Mouse (Mus musculus): ENCODE measurements around the gene Zfp979. TPM values are rescaled to one million over a fixed set of nuclear protein-coding genes. Genes with fewer than 3 reads are reported as not detected.
"Not testable (repeated sequence)": the region's sequence is repeated elsewhere in the genome, so short reads cannot be mapped to it uniquely, and the experiment has no call there.

The Zfp979 gene
- under 1 TPM; 0.17 to 0.33 TPM for total RNA-seq (2021)
- long read RNA-seq = 0 reads

DNA sequence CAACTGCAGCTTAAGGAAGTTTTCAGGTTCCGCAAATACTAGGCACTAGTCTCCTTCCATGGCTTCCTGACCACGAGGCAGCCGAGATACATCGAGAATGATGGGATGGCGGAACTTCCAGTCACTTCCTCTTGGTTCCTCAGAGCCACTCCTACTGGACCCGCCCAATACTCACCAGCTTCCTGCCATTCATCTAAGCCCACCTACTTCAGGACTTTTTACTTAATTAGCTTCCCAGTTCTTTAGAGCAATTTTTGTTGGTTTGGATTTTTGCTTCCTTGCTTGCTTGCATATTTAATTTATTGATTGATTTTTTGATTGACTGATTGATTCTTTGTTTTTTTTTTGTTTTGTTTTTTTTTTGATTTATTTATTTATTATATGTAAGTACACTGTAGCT lies at the start of gene Zfp979:
Zfp979 (minus strand) TSS at position 101 of the 400 bp plus-strand sequence.
- DNase-seq (ENCODE audit: low spot score in 2 of 2) = not testable (repeated sequence)

DNA sequence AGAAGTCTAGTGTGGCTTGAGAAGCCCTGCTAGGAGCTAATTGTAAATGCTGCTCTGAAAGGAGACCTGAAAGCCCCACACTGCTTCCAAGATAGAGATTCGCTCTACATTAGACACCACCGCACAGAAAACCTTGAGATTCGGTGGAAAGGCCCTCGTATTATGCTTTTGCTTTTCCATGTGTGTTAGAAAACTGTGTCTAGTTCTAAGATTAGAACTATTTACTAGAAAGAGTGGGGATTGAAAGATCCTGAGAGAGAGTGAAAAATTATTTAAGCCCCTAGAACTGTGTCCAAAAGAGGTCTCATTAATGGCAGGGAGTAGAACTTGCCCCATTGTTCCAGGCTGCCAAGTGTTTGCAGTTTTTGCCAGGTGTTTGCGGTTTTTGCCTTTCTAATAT lies 12.9 kb upstream of the Zfp979 start:
- not testable (repeated sequence) for DNase-seq (ENCODE audit: low spot score in 2 of 2)

DNA sequence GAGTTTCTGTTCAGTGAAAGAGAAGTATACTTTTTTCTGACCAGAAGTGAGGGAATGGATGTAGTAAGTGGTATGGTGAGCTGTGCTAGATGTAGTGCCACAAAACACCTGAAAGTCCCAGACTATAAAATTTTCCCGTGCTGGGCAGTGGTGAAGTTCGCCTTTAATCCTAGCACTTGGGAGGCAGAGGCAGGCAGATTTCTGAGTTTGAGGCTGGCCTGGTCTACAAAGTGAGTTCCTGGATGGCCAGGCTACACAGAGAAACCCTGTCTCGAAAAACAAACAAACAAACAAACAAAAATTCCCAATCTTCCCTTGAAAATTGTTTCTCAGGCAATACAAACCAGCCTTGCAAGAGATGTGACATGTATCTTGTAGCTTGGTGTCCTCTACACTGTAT lies 5.1 kb upstream of the Zfp979 start:
- DNase-seq (ENCODE audit: low spot score in 2 of 2) = not testable (repeated sequence)

DNA sequence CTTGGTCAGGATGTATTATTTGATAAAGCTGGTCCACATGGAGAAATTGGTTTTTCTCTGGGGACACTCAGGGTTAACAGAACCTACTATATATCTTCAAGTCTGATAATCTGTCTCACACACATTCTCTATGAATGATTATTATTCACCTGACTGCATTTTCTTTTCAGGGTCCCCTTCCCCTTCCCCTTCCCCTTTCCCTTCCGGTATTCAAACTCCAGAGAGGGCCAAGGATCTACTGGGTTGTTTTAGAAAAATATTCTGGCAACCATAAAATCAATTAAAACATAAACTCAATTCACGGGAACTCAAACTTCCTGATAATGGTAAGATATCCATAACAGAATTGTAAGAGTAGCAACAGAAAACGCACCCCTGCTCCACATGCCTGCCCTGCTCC lies 381 bp downstream of the Zfp979 start:
- not testable (repeated sequence) for DNase-seq (ENCODE audit: low spot score in 2 of 2)

DNA sequence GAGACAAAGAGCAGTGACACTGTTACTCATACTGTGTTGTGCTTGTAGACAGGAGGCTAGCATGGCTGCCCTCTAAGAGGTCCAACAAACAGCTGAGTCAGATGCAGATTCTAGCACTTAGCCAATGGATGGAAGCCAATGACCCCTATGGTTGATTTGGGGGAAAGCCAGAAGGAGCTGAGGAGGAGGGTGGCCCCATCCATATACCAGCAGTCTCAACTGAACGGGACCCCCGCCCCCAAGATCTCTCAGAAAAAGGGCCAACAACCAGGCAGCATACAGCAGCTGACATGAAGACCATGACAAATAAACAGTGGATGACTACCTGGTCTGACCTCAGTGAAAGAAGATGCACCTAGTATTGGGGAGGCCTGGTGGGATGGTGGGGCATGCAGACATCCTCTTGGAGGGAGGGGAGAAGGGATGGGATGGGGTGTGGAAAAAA lies 8.5 kb downstream of the Zfp979 start:
- not testable (repeated sequence) for DNase-seq (ENCODE audit: low spot score in 2 of 2)

DNA sequence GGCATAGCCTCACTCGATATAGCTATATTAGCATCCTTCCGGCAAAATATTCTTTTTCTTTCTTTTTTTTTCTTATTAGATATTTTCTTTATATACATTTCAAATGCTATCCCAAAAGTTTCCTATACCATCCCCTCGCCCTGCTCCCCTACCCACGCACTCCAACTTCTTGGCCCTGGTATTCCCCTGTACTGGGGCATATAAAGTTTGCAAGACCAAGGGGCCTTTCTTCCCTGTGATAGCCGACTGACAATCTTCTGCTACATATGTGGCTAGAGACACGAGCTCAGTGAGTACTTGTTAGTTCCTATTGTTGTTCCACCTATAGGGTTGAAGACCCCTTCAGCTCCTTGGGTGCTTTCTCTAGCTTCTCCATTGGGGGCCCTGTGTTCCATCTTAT lies 35.8 kb downstream of the Zfp979 start:
- not testable (repeated sequence) for DNase-seq (ENCODE audit: low spot score in 2 of 2)

DNA sequence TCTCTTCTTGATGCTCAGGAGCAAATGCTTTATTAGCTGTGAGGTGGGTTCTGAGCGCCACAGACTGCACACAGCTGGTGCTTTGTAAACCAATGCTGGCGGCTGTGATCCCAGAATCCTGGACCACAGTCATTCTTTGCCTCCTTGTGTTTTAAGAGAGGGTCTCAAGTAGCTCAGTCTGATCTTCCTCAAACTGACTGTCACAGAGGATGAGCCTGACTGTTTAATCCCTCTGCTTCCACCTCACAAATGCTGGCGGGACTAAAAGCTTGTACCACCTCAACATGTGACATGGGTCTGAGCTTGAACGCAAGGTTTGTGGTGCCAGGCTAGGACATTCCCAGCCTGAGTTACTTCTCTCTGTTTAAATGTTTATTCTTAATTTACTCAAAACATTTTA lies 36.8 kb downstream of the Zfp979 start:
- DNase-seq (ENCODE audit: low spot score in 2 of 2) = no peak

DNA sequence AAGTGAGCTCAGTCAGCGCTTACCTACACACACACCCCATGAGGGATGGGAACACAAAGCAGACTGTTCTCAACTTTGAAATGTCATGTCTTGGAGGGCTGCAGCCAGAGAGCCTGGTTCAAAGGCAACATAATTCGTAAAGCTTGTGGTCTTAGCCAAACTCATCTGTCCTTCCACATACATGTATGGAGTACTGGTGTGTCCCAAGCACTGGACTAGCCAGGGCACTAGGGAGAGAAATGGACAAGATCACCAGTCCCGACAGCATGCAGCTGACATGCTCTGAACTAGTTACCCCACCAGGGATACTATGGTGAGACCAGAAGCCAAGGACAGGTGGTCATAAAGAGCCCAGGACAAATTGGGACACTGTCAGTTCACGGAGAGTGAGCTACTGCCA lies 38.5 kb downstream of the Zfp979 start:
- DNase-seq (ENCODE audit: low spot score in 2 of 2) = no peak

DNA sequence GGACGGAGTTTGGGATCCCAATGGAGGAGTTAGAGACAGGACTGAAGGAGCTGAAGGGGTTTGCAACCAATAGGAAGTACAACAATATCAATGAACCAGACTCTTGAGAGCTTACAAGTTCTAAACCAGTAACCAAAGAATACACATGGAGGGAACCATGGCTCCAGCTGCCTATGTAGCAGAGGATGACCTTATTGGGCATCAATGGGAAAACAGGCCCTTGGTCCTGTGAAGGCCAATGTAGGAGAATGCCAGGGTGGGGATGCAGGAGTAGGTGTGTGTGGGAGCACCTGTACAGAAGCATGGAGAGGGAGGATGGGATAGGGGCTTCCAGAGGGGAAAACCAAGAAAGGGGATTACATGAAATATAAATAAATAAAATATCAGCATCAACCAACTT lies 40.4 kb downstream of the Zfp979 start:
- DNase-seq (ENCODE audit: low spot score in 2 of 2) = no peak

DNA sequence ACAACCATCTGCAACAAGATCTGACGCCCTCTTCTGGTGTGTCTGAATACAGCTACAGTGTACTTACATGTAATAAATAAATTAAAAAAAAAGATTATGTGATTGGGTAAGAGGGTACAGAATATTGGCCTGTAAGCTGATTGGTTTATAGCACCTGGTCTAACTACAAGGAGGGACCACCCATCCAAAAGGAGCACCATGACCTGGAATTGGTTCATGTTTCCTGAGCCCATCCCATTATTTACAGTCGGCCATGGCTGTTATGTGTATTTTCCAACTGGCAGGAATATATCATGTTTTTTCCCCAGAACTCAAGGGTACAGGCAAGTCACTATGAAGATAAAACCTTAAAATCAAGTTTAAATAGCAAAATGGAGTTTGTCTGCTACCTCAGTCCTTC lies 43.5 kb downstream of the Zfp979 start:
- DNase-seq (ENCODE audit: low spot score in 2 of 2) = no peak

DNA sequence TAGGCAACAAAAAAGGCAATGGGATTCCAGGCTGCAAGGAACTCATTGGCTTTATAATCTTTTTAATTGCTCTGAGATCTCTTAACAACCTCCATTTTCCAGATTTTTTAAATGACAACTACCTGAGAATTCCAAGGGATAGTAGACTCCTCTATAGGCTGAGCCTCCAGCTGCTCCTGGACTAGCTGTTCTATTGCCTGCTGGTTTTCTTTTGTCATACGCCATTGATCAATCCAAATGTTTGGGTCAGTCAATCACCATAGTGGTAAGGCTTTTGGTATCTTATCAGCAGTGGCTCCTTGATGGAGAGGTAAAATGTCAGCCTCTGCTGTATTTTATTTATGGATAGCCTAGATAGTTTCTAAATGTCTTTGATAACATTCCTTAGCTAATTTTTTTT lies 44.6 kb downstream of the Zfp979 start:
- no peak for DNase-seq (ENCODE audit: low spot score in 2 of 2)

DNA sequence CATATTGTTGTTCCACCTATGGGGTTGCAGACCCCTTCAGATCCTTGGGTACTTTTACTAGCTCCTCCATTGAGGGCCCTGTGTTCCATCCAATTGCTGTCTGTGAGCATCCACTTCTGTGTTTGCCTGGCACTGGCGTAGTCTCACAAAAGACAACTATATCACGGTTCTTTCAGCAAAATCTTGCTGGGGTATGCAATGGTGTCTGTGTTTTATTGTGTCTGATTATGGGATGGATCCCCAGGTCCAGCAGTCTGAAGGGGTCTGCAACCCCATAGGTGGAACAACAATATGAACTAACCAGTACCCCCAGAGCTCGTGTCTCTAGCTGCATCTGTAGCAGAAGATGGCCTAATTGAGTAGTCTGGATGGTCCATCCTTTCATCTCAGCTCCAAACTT lies 47.7 kb downstream of the Zfp979 start:
- DNase-seq (ENCODE audit: low spot score in 2 of 2) = not testable (repeated sequence)

DNA sequence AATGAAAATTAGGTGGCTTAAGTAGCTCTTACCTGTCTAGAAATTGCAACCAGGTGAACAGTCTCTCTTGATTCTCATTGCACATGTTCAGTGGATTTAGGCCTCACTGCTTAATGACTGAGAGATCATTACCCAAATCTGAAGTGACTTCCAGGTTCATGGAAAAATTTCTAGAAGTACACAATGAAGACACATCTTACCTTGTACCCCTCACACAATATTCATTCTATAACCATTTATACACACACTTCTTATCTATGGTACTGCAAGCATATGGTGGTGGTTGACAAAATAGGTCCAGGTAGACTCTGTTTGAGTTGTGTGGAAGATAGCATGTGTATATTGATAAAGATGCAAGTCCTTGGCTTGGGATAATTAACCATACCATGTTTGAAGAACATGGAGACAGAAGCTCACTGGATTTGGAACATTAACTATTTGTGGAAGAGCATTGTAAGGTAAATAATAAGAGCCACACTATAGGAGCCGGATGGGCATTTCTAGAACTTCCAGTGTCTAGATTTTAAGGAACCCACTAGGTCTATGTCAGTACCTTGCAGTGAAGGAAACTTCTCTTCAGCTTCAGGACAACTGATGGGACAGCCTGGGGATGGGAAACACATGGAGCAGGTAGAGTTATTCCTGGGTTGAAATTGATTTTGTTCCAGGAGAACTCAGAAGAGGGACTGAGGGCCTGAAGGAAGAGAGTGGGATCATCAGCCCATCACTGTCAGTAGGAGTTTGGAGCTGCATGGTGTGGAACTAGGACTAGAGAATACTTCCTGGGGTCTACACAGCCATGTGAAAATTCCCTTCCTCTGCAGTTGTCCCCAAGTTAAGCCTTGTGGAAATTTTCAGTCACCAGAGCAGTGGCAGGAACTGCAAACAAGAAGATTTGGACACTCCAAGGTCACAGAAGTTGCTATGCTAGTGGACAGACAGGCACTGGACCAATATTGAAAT lies 55.5 kb downstream of the Zfp979 start:
- no peak for DNase-seq (ENCODE audit: low spot score in 2 of 2)

DNA sequence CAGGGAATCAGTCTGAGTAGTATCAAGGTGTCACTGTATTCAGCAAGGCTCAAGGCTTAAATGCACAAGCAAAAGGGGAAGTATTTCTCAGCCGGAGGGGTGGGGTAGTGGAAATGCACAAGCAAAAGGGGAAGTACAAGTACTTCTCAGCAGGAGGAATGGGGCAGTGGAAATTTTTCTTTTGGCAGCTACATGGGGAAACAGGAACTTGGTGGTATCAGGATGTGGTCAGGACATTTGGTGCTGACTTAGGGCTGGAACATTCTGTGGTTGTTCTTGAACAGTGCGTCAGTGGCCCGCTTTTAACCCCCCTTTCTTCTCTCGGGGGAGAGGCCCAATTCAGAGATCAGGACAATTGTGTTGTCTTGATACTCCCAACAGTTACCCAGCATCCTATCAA lies 62.9 kb downstream of the Zfp979 start:
- DNase-seq (ENCODE audit: low spot score in 2 of 2) = not testable (repeated sequence)

DNA sequence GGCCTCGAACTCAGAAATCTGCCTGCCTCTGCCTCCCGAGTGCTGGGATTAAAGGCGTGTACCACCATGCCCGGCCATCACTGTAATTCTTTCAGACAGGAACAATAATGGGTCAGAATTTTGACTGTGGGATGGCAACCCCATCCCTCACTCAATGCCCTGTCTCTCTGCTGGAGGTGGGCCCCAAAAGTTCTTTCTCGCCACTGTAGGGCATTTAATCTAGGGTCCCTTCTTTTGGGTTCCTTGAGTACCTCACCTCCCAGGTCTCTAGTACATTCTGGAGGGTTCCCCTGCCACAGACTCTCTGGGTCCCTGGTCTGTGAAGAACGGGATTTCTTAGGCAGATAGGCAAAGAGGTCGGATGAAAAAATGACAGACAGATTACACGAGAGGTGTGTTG lies 71.2 kb downstream of the Zfp979 start:
- not testable (repeated sequence) for DNase-seq (ENCODE audit: low spot score in 2 of 2)

DNA sequence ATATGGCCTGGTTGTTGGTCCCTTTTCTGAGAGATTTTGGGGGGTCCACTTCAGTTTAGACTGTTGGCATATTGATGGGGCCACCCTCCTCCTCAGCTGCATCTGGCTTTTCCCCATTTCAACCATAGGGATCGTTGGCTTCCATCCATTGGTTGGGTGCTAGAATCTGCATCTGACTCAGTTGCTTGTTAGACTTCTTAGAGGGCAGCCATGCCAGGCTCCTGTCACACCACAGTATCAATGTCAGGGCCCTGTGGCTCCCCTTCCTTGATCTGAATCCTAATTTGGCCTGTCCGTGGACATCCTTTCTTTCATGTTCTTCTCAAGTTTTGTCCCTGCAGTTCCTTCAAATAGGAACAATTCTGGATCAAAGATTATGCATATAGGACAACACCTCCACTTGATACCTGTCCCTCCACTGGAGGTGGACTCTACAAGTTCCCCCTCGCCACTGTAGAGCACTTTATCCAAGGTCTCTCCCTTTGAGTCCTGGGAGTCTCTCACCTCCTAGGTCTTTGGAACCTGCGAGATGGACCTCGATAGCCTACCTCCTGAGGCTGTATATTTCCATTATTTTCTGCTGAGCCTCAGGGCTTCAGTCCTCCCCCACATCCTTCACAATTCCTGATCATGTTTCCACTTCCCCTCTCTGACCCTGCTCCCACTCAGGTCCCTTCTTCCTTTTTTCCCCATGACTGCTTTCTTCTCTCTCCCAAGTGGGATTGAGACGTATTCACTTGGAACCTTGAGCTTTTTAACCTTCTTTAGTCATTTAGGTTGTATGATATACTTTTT lies 76.7 kb downstream of the Zfp979 start:
- DNase-seq (ENCODE audit: low spot score in 2 of 2) = no peak

Other genes with a start within 250 kb of the Zfp979 start
- gene Zfp982, start 150.1 kb downstream of the Zfp979 start, total RNA-seq (2021) = 1 to 10 TPM; 2.3 to 2.9 TPM
- under 1 TPM in 1 of 2 experiments, not detected in 1; 0.20 TPM for gene Gm16503, start 102.3 kb downstream of the Zfp979 start, total RNA-seq (2021)
- gene Zfp985, start 89.2 kb downstream of the Zfp979 start, total RNA-seq (2021) = not detected
- gene Zfp534, start 60.0 kb upstream of the Zfp979 start, total RNA-seq (2021) = not detected
- 1 to 10 TPM; 1.8 to 3.0 TPM for gene Zfp984, start 167.3 kb upstream of the Zfp979 start, total RNA-seq (2021)
- 10 to 100 TPM; 18.5 to 19.8 TPM for gene Zfp933, start 205.9 kb upstream of the Zfp979 start, total RNA-seq (2021)
- 10 to 100 TPM; 19.7 to 20.2 TPM for gene Miip, start 226.3 kb upstream of the Zfp979 start, total RNA-seq (2021)
- gene Fv1, start 226.5 kb upstream of the Zfp979 start, total RNA-seq (2021) = 10 to 100 TPM in 1 of 2 experiments, 1 to 10 TPM in 1; 8.9 to 11.0 TPM

All from layer of hippocampus, adult 18-20 months (tissue).